Comparison of ENCODE assay signal across 8 mouse cellular contexts in genomic region chr7:143313572-143314319, GRCm38 (mm10).
DNase-seq lines count a peak whose midpoint lies in the region; ATAC-seq and TF ChIP-seq lines count a peak whose summit lies in the region.

No protein-coding gene starts in this region.

- ATAC-seq in embryonic facial prominence, embryonic 13.5 days (ENCODE audit: insufficient number of reproducible peaks, insufficient read depth, low FRiP score, low TSS enrichment, low read depth): no peak
- peak; percentile 23; the same call in 1 of the 2 replicates for ATAC-seq in heart, embryonic 11.5 days (replicated peaks; ENCODE audit: insufficient number of reproducible peaks, low FRiP score, low TSS enrichment)
- ATAC-seq in limb, embryonic 13.5 days (ENCODE audit: low FRiP score, low read depth): no peak
- no peak for ATAC-seq in midbrain, postnatal 0 days (ENCODE audit: low FRiP score)

- 81% methylated on average over 11 of the region's 11 CpGs for WGBS in embryonic facial prominence, embryonic 13.5 days
- WGBS in embryonic facial prominence, embryonic 10.5 days: 84% methylated on average over 11 of the region's 11 CpGs
- 52% methylated on average over 11 of the region's 11 CpGs for WGBS in heart, embryonic 11.5 days (ENCODE audit: insufficient replicate concordance)
- 72% methylated on average over 11 of the region's 11 CpGs for WGBS in limb, embryonic 13.5 days
- WGBS in midbrain, postnatal 0 days: 81% methylated on average over 11 of the region's 11 CpGs

- no peak overlapping the region for H3K4me2 ChIP-seq in embryonic facial prominence, embryonic 13.5 days
- 0 out of 2 replicates have a peak overlapping the region, but pooled peaks have one; percentile 4 for H3K4me2 ChIP-seq in heart, embryonic 11.5 days
- H3K4me2 ChIP-seq in limb, embryonic 13.5 days (replicated peaks): no peak overlapping the region
- no peak overlapping the region for H3K4me2 ChIP-seq in midbrain, postnatal 0 days (ENCODE audit: low read depth, low read length, poor library complexity, severe bottlenecking)

- H3K27me3 ChIP-seq in embryonic facial prominence, embryonic 13.5 days: no peaks in the 10 kb centered on the region
- H3K27me3 ChIP-seq in embryonic facial prominence, embryonic 10.5 days (replicated peaks; ENCODE audit: low read depth, poor library complexity, severe bottlenecking): peaks cover 16% of the 10 kb centered on the region; the same call in 1 of the 2 replicates
- H3K27me3 ChIP-seq in heart, embryonic 11.5 days (ENCODE audit: control insufficient read depth, insufficient read depth, low read length): no peaks in the 10 kb centered on the region
- no peaks in the 10 kb centered on the region for H3K27me3 ChIP-seq in limb, embryonic 13.5 days
- H3K27me3 ChIP-seq in midbrain, postnatal 0 days (ENCODE audit: insufficient read depth, low read length): no peaks in the 10 kb centered on the region

- H3K4me3 ChIP-seq in embryonic facial prominence, embryonic 13.5 days: no peak overlapping the region
- H3K4me3 ChIP-seq in embryonic facial prominence, embryonic 10.5 days: no peak overlapping the region
- H3K4me3 ChIP-seq in heart, embryonic 11.5 days (ENCODE audit: low read depth, low read length): no peak overlapping the region
- H3K4me3 ChIP-seq in limb, embryonic 13.5 days: no peak overlapping the region
- no peak overlapping the region for H3K4me3 ChIP-seq in midbrain, postnatal 0 days (ENCODE audit: low read depth, low read length)

- TF ChIP-seq CTCF in midbrain, postnatal 0 days (IDR thresholded peaks at IDR 0.05): no peak

- no peak overlapping the region for H3K9ac ChIP-seq in embryonic facial prominence, embryonic 13.5 days
- no peak overlapping the region for H3K9ac ChIP-seq in heart, embryonic 11.5 days (ENCODE audit: low read depth, low read length)
- no peak overlapping the region for H3K9ac ChIP-seq in limb, embryonic 13.5 days
- no peak overlapping the region for H3K9ac ChIP-seq in midbrain, postnatal 0 days (replicated peaks; ENCODE audit: low read length, poor library complexity, severe bottlenecking)

- H3K36me3 ChIP-seq in embryonic facial prominence, embryonic 13.5 days: no peaks in the 10 kb centered on the region
- H3K36me3 ChIP-seq in embryonic facial prominence, embryonic 10.5 days (replicated peaks): no peaks in the 10 kb centered on the region
- no peaks in the 10 kb centered on the region for H3K36me3 ChIP-seq in heart, embryonic 11.5 days (ENCODE audit: control insufficient read depth, insufficient read depth, low read length)
- no peaks in the 10 kb centered on the region for H3K36me3 ChIP-seq in limb, embryonic 13.5 days
- no peaks in the 10 kb centered on the region for H3K36me3 ChIP-seq in midbrain, postnatal 0 days (ENCODE audit: insufficient read depth, low read length)

- no peaks in the 10 kb centered on the region for H3K9me3 ChIP-seq in embryonic facial prominence, embryonic 13.5 days
- no peaks in the 10 kb centered on the region for H3K9me3 ChIP-seq in embryonic facial prominence, embryonic 10.5 days
- no peaks in the 10 kb centered on the region for H3K9me3 ChIP-seq in heart, embryonic 11.5 days (replicated peaks; ENCODE audit: control insufficient read depth, low read length)
- H3K9me3 ChIP-seq in limb, embryonic 13.5 days: no peaks in the 10 kb centered on the region
- no peaks in the 10 kb centered on the region for H3K9me3 ChIP-seq in midbrain, postnatal 0 days (ENCODE audit: low read length)

- peak overlapping the region; percentile 28; the same call in 1 of the 2 replicates for H3K27ac ChIP-seq in embryonic facial prominence, embryonic 13.5 days
- no peak overlapping the region; the same call in 1 of the 2 replicates for H3K27ac ChIP-seq in embryonic facial prominence, embryonic 10.5 days (replicated peaks)
- H3K27ac ChIP-seq in heart, embryonic 11.5 days (ENCODE audit: low read depth, low read length): peak overlapping the region; percentile 22; the same call in 1 of the 2 replicates
- 0 out of 2 replicates have a peak overlapping the region, but pooled peaks have one; percentile 17 for H3K27ac ChIP-seq in limb, embryonic 13.5 days
- H3K27ac ChIP-seq in midbrain, postnatal 0 days (ENCODE audit: low read depth, low read length): no peak overlapping the region

- peaks cover 43% of the 10 kb centered on the region for H3K4me1 ChIP-seq in embryonic facial prominence, embryonic 13.5 days
- H3K4me1 ChIP-seq in embryonic facial prominence, embryonic 10.5 days: peaks cover 51% of the 10 kb centered on the region
- H3K4me1 ChIP-seq in heart, embryonic 11.5 days (ENCODE audit: control insufficient read depth, insufficient read depth, low read length): peaks cover 43% of the 10 kb centered on the region
- H3K4me1 ChIP-seq in limb, embryonic 13.5 days: peaks cover 48% of the 10 kb centered on the region
- H3K4me1 ChIP-seq in midbrain, postnatal 0 days (ENCODE audit: insufficient read depth, low read length): no peaks in the 10 kb centered on the region

- DNase-seq in embryonic facial prominence, embryonic 10.5 days (ENCODE audit: low spot score): no peak
- DNase-seq in ovary, postnatal 36 days (ENCODE audit: low spot score): peak; percentile 53
- DNase-seq in c-Kit-positive CD71-positive TER-119-positive erythroid progenitor cells, embryonic 14.5 days (ENCODE audit: low spot score): no peak
- no peak for DNase-seq in midbrain, postnatal 0 days (ENCODE audit: low spot score)
- no peak for DNase-seq in left cerebral cortex, adult 8-10 months (ENCODE audit: low spot score in 2 of 2)

Comparison
In these comparisons a context has a peak if more than half of its experiments do, and no peak if none do; other contexts are left out.
1. H3K27ac ChIP-seq: peak in embryonic facial prominence, embryonic 13.5 days (single experiment), heart, embryonic 11.5 days (single experiment) and limb, embryonic 13.5 days (single experiment); none in embryonic facial prominence, embryonic 10.5 days (single experiment) and midbrain, postnatal 0 days (single experiment).